Mouse (Mus musculus): ENCODE measurements around the gene Ube2n. TPM values are rescaled to one million over a fixed set of nuclear protein-coding genes. Genes with fewer than 3 reads are reported as not detected.

Ube2n gene
- total RNA-seq (2023; ENCODE audit: inconsistent age) = 92.2 to 128 TPM (median 118 TPM) in 4 replicates

DNA sequence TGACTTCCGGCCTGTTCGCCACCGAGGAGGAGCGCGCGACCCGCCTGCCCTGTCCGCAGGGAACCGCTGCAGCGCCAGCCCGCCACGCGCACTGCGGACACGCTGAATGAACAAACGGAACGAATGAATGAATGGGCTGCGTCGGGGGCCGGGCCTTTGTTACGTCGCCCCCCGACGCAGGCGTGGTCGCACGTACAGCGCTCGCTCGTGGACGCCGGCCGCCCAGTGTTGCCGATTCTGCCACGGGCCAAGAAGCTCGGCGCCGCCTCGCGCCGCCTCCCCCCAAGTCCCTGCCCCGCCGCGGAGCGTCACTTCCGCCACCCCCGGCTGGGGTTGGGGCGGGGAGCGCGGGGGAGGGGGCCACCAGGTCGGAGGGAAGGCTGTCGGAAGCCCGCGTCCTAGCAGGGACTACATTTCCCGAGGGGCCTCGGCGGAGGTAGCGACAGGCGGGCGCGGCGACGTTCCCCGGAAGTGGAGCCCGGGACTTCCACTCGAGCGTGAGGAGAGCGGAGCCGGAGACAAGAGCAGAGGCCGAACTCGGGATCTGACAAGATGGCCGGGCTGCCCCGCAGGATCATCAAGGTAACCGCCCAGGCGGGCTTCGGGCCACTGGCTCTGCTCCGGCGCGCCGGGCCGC is at the start of gene Ube2n:
Ube2n (plus strand) TSS at position 490 of the 637 bp plus-strand sequence.

DNA sequence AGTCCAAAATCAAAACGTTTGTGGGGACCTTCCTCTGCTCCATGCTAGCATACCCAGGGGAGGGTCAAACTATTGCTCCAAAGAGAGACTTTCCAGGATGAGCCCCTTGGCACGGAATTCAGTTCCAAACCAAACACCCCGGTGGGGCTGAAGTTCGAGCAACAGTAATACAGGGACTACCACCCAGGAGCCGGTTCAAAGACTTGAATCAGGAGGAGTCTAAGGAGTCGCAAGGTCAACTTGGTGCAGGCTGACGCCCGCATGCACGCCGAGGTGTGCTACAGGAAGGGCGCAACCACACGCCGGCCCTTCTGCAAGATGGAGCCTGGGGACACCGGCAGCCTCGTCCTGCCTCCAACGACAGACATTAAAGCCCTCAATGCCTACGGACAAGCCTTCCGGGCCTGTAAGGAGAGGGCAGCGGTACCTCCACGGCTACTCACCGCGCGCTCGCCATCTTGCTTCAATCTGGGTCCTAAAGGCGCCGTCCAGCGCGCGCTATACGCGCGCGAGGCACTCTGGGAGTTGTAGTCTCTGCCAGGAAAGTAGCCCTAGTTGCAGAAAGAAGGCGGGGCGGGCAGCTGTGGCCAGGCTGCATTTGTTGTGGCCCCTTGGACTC is 13.4 kb upstream of the Ube2n start, which contains the start of gene Mrpl42:
Mrpl42 (minus strand) TSS at position 478 of the 619 bp plus-strand sequence.

DNA sequence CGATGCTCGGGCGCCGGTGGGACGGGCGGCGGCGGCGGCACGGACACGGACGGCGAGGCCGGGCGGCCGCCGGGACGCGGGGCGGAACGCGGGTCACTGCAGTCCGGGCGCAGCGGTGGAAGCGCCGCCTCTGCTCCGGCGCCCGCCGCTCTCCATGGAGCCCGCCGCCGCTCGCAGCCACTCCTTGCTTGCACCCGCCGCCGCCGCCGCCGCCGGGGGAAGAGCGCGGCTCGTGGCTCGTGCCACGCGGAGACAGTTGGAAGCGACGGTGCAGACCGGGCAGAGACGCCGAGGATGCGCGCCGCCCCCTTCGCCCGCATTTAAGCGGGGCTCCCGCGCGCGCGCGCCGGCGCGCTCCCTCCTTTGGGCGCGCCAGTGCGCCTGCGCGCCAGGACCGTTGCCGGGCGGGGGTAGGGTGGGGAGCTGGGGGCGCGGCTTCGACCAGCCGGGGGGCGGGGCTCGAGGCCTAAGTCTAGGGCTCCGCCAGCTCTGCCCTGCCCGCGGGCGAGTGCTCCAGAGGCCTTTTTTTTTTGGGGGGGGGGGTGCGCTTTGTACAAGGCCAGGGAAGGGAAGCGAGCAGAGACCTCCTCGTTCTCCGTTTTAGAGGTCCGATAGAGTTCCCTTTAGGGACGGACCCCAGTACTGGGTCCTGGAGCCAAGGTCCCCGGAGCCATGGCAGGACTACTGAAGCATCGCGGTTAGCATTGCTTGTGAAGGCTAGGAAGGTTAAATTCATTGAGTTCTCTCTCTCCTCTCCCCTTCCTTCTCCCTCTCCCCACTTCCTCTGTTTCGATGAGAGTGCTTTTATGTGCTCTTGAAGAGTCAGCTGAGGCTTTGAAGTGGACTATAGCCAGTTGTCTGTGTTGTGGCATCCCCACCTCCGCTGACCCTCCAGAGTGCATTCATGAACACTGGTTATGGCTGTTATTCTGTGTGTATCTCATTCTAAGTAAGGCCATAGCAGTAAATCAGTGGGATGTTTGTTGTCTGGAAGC is 49.2 kb downstream of the Ube2n start, which contains the start of gene Nudt4:
Nudt4 (minus strand) TSS at position 296 of the 995 bp plus-strand sequence.

Other genes with a start within 250 kb of the Ube2n start
- 9.9 to 17.6 TPM (median 15.7 TPM) in 4 replicates for gene Cradd, start 191.0 kb upstream of the Ube2n start, total RNA-seq (2023; ENCODE audit: inconsistent age)
- gene Socs2, start 98.0 kb upstream of the Ube2n start, total RNA-seq (2023; ENCODE audit: inconsistent age) = 4.4 to 5.7 TPM (median 4.9 TPM) in 4 replicates
- 44.7 to 49.8 TPM (median 45.1 TPM) in 4 replicates for gene Mrpl42, start 13.2 kb upstream of the Ube2n start, total RNA-seq (2023; ENCODE audit: inconsistent age)
- gene Nudt4, start 49.0 kb downstream of the Ube2n start, total RNA-seq (2023; ENCODE audit: inconsistent age) = 15.6 to 17.1 TPM (median 16.9 TPM) in 4 replicates
- gene Anapc15-ps, start 158.3 kb downstream of the Ube2n start, total RNA-seq (2023; ENCODE audit: inconsistent age) = not detected in 4 replicates

Measured in B cell, adult (primary cell).